Mouse (Mus musculus): ENCODE measurements around the gene Ms4a15.

DNA sequence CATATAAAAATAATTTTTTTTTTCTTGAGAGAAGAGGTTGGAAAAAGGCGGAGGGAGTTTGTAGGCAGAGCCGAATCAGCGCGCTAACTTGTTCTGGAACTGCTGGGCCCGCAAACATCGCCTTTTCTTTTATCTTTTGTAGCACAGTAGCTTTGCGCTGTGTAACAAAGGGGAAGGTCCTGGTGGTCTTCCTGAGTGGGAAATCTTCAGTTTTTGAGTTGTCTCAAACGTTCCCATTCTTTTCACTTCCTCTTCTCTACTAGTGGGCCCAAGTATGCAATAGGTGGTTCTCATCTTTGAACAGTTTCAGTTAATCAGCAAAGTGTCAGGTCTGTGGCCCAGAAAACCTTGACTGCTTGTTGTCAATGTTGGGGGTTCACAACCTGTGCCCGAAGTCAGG, 43.5 kb downstream of the Ms4a15 start:
- no peak for TF ChIP-seq CTCF (IDR thresholded peaks at IDR 0.05; ENCODE audit: low read depth, low read length)
- no peak for TF ChIP-seq EP300 (IDR thresholded peaks at IDR 0.05; ENCODE audit: insufficient read depth, low read depth, low read length)

All from ES-Bruce4 (cell line).